Mouse (Mus musculus): ENCODE data around the gene Rnf25.

Gene Rnf25

DNA sequence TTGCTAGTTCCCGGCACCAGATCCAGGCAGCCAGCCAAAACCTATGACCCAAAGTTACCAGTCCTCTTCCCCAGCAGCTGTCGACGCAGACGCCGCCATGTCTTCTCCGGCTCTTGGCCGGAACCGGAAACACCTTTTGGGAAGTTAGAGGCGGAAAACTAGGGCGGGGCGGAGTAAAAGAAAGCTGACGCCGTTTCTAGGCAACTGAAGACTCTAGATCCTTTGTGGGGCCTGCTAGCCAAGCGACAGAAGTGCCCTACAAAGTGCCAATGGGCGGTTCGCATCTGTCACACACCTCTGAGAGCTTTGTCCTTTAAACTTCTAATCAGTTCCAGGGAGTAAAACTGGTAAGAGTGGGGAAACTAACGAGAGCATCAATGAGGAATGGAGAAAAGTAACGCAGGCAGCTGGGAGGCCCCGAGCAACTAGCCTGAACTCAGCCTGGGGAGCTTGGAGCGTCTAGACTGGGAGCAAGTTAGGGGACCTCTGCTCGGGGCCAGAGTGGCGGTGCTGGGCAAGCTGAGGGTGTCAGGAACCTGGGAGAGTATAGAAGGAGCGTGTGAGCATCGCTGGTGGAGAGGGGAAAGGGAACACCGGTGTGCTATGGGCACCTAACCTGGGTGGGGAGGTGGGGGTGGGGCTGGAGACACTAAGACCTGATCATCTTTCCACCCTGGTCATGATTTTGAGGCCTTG is at the start of gene Rnf25, which contains the start of gene Stk36:
Rnf25 (minus strand) TSS at position 131 of the 696 bp plus-strand sequence.
Stk36 (plus strand) TSS at position 179 of the 696 bp plus-strand sequence.
- peak; percentile 94 for DNase-seq (ENCODE audit: low read depth, low spot score)

DNA sequence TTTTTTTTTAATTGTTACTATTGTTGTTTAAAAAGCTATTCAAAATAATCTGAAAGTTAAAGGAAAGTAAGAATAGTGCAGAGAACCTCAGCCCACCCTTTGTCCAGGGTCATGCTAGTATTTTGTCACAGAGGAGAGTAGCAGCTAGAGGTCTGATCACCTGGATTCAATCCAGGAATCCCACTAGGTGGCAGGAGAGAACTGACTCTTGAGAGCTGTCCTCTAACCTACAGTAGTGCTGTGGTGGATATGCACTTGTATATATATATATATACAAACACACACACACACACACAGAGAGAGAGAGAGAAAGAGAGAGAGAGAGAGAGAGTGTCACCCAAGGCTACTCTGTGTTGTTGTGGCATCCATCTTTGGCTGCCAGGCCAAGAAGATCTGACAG is 42.7 kb upstream of the Rnf25 start:
- no peak for DNase-seq (ENCODE audit: low read depth, low spot score)

DNA sequence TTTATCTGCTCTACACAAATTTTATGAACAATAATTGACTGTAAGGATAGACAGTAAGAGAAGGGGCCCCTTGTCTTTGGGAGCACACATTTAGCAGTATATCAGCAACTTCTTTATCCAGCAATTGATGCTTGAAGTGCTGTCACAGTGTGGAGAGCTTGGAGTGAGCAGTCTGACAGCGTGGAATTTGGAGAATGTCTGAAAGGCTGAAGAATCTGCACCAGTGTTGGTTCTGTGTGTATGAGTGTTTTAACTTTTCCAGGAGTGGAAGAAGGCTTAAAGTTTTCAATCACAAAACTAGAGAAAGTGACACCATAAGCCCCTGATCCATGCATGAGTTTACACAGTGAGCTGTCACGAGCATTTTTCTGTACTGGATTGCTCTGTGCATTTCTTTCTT is 42.3 kb upstream of the Rnf25 start:
- DNase-seq (ENCODE audit: low read depth, low spot score): no peak

DNA sequence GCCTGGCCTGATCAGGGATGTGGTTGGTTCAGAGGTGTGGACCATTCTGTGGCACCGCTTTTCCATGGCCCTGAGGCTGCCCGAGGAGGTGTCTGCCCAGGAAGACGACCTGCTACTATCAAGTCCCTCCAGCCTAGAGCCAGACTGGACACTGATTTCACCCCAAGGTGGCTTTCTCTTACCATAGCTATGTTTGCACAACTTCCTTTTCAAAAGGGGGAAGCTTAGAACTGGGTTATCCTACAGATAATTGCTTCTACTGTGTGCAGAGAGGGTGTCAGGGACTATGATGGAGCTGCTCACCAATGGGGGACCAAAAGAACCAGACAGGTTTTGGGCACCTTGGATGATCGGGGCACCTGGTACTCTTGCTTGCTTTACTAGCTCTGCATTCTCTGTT is 31.5 kb upstream of the Rnf25 start:
- DNase-seq (ENCODE audit: low read depth, low spot score): no peak

DNA sequence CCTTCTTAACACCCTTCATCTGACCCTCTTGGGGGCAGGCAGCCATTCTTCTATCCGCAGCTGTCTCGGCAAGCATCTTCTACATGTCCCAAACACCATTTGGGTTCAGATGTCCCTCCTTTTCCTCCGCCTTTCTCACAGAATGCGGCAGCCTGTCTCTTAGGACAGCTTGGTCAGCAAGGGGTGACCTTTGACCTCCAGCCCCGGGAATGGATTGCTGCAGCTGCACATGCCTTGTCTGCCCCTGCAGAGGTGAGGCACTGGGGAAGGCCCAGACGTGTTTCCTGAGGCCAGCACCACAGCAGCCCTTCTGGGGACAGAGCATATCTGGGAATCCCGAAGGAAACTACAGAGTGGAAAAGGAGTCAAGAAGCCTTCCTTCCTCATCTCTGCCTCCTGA is 26.8 kb upstream of the Rnf25 start:
- DNase-seq (ENCODE audit: low read depth, low spot score): no peak

DNA sequence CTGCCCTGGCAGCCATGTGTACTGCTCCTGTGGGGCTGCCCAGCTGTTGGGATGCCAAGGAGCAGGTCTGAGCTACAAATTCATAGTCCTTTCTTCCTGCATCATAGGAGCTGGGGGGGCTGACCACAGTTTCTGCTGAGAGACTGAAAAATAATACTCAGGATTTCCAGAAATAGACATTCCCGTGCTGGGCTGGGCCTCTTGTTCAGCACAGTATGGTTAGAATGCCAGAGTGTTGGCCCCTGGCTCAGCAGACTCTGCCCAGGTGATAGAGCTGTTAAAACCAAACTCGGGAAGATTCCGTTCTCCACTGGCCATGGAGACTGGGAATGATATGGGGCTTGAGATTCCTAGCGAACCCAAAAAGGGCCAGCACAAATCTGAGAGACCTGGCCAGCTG is 24.9 kb upstream of the Rnf25 start:
- DNase-seq (ENCODE audit: low read depth, low spot score): no peak

DNA sequence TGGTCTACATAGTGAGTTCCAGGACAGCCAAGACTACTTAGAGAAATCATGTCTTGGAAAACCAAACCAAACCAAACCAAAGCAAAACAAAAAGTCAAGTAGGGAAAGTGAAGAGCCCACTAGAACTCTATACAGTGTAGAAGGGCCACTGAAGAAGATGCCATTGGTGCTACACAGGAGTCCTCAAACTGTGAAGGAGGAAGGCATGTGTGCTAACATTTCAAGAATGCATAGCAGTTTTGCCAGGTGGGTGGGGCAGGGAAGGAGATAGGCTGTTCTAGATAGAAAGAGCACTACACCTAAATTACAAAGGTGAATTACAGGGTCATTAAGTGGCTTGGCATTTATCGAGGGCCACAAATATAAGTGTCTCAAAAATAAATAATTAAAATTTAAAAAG is 23.0 kb upstream of the Rnf25 start:
- no peak for DNase-seq (ENCODE audit: low read depth, low spot score)

DNA sequence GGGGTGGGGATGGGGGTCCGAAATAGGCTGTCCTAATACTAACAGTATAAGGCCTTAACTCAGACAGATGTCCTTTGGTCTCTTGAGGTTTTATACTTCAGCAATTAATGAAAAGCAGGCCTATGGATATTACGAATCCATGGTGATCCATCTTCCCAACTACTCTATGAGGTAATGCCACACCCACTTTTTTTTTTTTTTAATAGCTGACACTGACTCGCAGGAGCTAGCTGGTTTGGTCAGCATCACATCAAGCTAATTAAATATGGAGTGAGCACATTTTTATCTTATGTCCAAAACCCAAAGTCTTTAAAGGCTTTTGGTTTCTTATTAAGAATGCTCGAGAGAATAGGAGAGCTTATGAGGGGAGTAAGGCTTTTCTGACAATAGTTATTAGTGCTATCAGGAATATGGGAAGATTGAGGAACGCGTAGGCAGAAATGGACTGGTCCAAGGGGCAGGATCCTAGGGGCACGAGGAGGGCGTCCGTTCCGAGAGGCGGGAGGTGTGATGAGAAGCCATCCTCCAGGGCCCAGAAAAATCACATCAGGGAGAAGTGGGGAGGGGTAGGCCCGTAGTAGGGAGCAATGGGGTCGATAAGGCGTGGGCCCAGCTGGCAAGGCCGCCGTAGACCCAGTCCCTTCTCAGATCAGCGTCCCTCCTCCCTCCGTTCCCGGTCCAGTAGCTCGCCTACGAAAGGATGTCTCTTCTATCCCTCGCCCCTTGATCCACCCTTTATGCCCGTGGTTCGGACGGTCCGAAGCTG is 513 bp downstream of the Rnf25 start:
- DNase-seq (ENCODE audit: low read depth, low spot score): peak; percentile 18

DNA sequence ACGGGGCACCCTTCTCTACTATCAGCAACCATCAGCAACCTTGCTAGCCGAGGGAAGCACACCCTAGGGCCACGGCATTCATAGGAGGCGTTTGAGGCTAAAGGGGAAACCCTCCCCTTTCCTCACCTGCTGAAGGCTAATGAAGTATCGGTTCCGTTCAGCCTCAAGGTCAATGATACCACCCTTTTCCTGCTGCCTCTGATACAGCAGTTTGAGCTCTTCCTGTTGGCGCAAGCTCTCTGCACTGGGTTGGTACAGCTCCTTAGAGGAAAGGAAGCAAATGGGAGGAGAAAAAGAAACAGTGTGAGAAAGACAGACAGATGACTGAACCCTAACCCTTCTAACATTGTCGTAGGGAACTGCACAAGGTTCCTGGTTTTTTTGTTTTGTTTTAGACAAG is 6.8 kb downstream of the Rnf25 start:
- DNase-seq (ENCODE audit: low read depth, low spot score): no peak

DNA sequence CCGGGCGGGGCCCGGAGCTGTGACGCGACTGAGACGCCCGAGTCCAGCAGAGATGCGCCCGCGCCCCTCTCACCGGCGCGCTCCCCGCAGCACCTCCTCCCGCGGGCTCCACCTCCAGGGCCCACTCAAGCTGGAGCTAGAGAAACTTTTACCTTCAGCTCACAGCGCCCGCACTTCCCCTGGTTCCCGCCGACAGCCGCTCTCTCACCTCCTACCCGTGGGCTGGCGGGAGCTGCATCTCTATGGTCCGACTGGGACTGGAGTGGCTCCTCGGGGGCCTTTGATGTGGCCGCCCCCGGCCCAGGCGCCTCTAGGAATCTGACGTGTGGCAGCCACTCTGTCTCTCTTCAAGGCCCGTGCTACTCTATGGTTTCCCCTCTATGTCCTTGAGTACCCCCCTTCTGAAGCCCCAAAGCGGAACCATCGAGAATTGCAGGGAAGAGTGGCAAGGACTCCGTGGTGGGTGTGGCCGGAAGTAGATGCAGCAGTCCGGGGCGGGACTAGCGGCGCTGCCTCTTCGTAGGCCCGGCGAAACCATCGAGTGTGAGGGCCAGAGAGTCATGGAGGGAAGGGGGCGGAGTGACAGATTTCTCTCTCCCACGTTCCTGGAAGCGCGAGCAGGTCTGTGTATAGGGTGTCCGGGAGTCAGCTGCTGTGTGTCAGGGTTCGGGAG is 13.3 kb downstream of the Rnf25 start, which contains the start of the genes Zfp142 and Bcs1l:
Zfp142 (minus strand) TSS at position 474 of the 673 bp plus-strand sequence.
Bcs1l (plus strand) TSS at position 517 of the 673 bp plus-strand sequence.
- DNase-seq (ENCODE audit: low read depth, low spot score): peak; percentile 100

DNA sequence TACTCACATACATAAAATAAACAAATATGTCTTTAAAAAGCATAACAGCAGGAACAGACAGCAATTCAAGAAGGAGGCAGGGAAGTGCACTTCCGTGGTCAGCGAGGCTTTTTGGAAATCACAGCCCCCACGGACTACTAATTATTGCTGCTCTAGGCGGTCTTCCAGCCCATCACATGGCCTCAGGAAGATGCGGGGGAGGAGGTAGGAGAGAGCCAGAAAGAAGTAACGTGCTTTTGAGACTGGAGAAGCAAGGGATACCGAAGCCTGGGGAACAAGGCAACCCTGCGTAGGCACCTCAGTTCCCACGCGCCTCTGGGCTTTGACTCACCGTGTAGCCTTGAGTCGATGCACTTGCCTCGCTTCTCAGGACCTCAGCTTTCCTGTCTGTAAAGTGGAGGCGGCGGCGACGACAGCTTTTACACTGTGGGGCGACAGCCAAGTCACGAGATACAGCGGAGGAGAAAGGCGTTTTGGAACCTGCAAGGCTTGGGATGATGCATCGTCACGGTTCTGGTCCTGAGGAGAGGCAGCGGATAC is 13.9 kb downstream of the Rnf25 start:
- DNase-seq (ENCODE audit: low read depth, low spot score): no peak

DNA sequence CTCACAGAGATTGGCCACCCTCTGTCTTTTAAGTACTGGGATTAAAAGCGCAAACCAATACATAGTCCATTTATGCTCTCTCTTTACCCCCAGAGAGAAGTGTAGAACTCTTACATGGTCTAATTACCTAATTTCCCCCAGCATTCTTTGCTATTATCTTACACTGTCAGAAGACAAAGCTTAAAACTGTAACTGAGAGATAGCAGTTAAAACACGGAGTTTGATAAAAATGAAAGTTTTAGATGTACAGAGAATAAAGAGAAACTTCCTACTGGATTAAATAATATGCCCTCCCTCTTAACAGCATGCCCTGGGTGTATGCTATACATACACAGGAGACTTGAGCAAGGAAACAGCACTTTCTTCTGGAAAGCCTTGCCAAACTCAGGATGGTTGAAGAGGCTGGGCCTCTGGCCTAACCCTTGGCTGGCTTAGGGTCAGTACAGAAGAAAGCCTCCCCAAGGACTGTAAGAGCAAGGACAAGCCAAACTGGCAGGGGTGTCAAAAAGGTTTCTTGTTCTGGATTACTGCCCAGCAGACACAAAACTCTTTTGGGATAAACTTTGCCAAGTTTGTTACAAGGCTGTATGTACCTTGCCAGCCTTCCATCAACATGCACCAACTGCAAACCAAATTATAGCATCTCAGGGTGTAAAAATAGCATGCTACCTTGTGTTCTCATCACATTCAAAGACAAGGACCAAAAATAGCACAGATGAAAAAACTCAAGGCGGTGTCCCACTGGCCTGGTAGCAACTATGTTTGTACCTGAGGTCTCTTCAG is 16.4 kb downstream of the Rnf25 start:
- no peak for DNase-seq (ENCODE audit: low read depth, low spot score)

DNA sequence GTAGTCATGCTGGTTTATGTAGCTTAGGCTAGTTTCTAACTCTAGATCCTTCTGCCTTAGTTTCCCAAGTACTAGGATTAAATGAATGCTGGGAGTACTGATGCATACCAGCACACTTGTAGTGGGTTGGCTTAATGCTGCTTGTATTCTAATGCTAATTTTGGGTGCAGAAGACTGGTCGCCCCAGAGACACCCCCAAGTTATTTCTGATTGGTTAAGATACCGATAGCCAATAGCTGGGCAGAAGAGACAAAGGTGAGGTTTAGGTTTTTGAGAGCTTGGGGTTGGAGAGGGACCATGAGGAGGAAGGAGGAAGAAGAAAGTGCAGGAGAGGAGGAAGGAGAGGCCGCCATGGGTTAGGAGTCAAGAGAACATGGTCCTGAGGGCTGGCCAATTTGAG is 18.6 kb downstream of the Rnf25 start:
- DNase-seq (ENCODE audit: low read depth, low spot score): peak; percentile 83

DNA sequence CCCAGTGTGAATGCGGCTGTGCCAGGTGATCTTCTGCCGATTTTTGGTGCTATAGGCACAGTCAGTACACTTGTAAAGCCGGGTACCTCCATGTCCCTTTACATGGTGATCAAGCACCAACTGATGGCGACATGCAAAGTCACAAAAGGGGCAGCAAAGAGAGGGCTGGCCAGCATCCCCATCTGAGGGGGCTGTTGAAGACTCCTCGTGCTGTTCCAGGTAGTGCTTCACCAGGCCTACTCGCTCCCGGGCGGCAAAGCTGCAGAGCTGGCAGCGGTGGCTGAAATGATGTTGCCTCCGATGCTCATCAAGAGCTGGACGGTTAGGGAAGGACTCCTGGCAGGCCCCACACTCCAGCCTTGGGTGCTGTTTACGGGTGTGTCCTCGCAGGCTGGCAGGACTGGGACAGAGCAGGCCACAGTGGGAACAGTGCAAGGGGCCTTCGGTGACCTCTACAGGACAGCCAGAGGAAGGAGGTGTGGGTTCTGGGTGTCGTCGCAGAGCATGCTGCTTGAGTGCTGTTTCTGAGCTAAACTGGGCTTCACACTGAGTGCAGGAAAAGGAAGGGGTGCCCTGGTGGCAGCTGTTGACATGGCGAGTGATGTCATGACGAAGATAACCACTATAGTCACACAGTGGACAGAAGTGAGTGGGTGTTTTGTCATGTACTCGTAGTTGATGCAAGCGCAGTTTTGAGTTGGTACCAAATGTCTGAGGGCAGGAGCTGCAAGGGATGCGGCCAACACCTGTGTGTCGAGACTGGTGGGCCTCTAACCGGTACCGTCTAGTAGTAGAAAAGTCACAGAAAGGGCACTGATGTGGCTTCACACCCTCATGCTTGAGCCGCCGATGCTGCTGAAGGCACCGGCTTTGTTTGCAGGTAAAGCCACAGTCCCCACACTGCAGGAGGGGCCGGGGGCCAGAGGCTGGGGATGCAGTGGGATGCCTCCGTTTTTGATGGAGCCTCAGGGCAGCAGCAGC is 31.2 kb downstream of the Rnf25 start:
- DNase-seq (ENCODE audit: low read depth, low spot score): no peak

DNA sequence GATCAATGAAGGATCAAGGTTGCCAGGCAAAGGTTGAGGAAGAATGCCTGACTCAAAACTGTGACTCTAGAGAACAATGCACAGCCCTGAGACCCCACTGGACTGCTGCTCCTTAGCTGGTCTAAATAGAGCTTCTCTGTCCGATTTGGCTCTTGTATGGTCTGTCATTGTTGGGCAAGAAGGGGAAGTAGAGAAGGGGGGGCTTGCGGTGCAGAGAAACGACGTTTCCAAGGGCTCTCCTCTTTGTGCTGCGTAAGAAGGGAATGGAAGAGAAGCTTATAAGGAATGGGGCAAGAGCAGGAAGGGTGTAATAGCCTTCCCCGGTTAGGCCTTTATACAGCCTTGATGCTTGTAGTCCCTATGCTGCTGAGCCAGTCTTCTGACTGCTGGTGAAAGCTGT is 35.4 kb downstream of the Rnf25 start:
- DNase-seq (ENCODE audit: low read depth, low spot score): no peak

DNA sequence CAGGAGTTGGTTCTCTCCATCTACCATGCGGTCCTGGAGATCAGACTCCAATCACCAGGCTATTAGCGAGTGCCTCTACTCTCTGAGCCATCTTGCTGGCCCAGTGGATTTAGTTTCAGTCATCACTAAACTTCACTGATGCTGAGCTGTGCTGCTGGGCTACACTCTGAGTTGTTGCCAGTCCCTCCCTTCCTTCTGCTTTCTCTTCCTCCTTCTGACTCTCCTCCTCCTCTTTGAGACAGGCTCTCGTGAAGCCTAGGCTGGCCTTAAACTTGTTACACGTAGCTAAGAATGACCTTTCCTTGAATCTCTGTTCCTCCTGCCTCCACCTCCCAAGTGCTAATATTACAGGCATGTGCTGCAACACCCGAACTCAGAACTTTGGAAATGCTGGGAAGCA is 42.1 kb downstream of the Rnf25 start:
- no peak for DNase-seq (ENCODE audit: low read depth, low spot score)

DNA sequence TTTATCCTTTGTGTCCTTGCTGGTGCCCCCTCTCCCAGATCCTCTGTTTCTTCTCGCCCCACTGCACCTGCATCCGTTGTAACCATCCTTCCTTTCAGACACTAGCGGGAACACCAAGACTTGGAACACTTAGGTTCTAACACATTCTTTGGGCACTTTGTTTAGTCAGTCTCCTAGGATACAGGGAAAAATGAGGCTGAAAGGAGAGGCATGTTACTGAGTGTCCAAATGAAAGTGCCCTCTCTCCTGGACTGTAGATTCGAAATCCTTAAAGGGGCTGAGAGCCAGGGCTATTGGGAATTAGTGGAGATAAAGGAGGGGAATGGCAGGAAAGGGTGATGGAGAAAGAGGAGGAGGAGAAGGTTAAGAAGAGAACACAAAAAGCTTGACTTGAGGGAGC is 57.0 kb downstream of the Rnf25 start, which contains the start of gene Usp37:
Usp37 (minus strand) TSS at position 101 of the 400 bp plus-strand sequence.
- no peak for DNase-seq (ENCODE audit: low read depth, low spot score)
